Mouse (Mus musculus) erythroblast, embryonic 14.5 days (primary cell): ENCODE results near the gene Gpr61. TPM values are rescaled to one million over a fixed set of nuclear protein-coding genes. Genes with fewer than 3 reads are reported as not detected.

Experiments used
- H3K27me3 ChIP-seq: 2 replicates; pipeline ENCODE4 v1.6.1; 2012; ENCODE audit warnings: inconsistent platforms; ENCODE audit not compliant: control insufficient read depth
- H3K36me3 ChIP-seq: 2 replicates; pipeline ENCODE4 v1.6.1; 2012; ENCODE audit warnings: mild to moderate bottlenecking, inconsistent platforms; ENCODE audit not compliant: control insufficient read depth
- H3K4me1 ChIP-seq: 2 replicates; pipeline ENCODE4 v1.6.1; 2012; ENCODE audit warnings: inconsistent platforms; ENCODE audit not compliant: control insufficient read depth
- H3K4me3 ChIP-seq: replicated peaks from 2 replicates; pipeline ENCODE3; 2012; ENCODE audit warnings: moderate library complexity, mild to moderate bottlenecking, inconsistent platforms
- H3K9me3 ChIP-seq: 2 replicates; pipeline ENCODE4 v1.6.1; 2012; ENCODE audit warnings: low read length, inconsistent platforms, mixed read lengths; ENCODE audit not compliant: control insufficient read depth
- GATA1 ChIP-seq: IDR thresholded peaks from 2 replicates; pipeline ENCODE4 v1.6.1; 2012; ENCODE audit warnings: low read length, inconsistent platforms, mixed read lengths
- TAL1 ChIP-seq: IDR thresholded peaks from 3 replicates; pipeline ENCODE4 v1.6.1; 2012; ENCODE audit warnings: low read length, inconsistent platforms, mixed read lengths
- polyA plus RNA-seq: library from polyadenylated mRNA; stranded (reverse); fragments of >175 nt; gene quantifications from 2 replicates; pipeline ENCODE4 v1.2.3, GENCODE M21; 2012

Gene Gpr61
- polyA plus RNA-seq = not detected in 2 replicates

DNA sequence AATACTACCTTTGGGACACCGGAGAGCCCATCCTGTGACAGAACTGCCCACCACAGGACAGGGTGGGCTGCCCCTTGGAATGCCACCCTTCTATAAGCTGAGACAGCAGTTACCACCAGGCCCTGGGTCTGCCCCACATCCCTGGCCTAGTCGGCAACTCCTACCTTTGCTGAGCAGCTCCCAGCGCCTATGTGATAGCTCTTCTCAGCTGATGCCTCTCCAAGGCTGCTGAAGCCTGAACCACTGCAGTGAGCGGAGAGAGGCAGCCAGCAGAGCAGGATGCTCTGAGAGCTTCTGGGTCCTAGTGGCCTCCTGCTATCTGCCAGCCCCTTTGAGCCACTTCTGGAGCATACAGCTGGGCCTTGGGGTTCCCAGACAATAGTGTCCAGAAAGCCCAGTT lies at the start of gene Gpr61:
Gene Gpr61, minus strand, starts transcription at position 227 of the 400 bp plus-strand sequence.
- no peak for TF ChIP-seq TAL1
- TF ChIP-seq GATA1 = no peak
- H3K4me3 ChIP-seq = no peak within 1 kb of the TSS
- H3K4me1 ChIP-seq = no peaks in the 10 kb centered on the region
- H3K27me3 ChIP-seq = peaks cover under 1% of the 10 kb centered on the region; the same call in 1 of the 2 replicates
- peaks cover 1% of the 10 kb centered on the region for H3K9me3 ChIP-seq
- H3K36me3 ChIP-seq = no peaks in the 10 kb centered on the region

DNA sequence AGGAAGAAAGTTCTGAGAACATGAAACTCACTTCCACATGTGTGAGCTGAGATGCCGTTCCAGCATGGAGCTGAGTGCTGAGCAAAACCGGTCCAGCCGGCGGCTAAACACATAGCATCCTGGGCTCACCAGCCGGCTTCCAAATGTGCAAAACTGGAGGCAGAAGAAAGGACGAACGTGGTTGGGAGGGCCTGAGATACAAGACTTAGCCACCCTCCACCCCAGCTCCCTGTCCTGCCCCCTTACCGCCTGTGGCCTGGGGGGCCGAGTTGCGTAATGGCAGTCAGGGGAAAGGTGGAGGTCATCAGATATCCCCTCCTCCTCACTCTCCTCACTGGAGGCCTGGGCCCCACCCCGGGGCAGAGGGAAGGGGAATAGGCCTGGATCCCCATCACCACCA lies 49.8 kb upstream of the Gpr61 start:
- Histone ChIP-seq H3K36me3 (peaks cover 45% of the 10 kb centered on the region), H3K27me3 (no peaks in the 10 kb centered on the region), H3K4me1 (peaks cover 35% of the 10 kb centered on the region), H3K4me3 (no peak overlapping the region), H3K9me3 (no peaks in the 10 kb centered on the region)
- TF ChIP-seq GATA1 = no peak

DNA sequence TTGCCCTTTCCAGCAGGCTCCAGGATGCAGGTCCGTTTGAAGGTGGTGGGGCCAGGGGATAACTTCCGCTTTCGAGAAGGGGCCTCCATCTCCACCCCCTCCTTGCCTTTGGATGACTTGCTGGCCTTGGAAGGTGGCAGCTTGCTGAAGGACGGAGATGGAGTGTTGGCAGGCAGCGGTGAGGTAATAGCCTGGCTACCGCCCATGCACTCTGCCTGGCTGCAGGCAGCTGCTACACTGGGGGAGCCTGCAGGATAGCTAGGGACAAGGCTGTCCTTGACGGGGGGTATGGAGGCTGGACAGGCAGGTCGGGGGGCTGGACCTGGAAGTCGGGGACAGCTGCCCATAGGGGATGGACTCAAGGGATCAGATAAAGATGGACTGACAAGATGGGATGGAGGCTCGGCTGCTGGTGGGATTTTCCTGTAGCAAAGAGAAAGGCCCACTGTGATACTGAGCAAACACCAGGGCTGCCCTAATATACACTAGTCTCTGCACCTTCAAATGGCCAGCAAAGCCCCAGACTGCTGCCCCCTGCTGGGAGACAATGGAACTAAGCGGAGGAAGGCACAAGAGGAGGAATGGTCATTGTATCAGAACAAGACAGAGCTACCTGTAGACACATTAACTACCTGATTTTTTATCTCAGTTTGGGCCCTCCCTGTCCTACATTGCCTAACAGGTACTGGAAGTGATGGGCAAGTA lies 49.1 kb upstream of the Gpr61 start:
- H3K36me3 ChIP-seq = peaks cover 52% of the 10 kb centered on the region
- no peak overlapping the region for H3K4me3 ChIP-seq
- H3K4me1 ChIP-seq = peaks cover 35% of the 10 kb centered on the region
- no peaks in the 10 kb centered on the region for H3K27me3 ChIP-seq
- TF ChIP-seq GATA1 (no peak), TAL1 (no peak)
- no peaks in the 10 kb centered on the region for H3K9me3 ChIP-seq

DNA sequence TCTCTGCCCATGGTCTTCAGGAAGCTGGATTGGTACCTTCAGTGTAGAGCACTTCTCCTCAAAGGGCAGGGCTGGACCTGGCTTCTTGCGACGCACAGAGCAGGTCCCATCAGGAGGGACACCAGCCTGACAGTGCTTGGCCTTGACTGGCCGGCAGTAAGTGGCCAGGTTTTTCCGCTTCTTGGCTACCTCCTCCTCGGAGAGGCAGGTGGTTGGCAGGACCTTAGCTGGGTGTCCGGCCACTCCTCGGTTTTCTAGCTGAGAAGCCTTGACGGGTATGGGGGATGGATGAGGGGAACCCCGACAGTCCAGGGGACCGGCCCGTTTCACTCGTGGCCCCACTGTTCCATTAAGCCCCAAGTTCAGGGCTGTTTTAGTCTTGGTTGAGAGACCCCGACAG lies 48.5 kb upstream of the Gpr61 start:
- TF ChIP-seq GATA1 (no peak), TAL1 (no peak)
- Histone ChIP-seq H3K4me1 (peaks cover 32% of the 10 kb centered on the region), H3K36me3 (peaks cover 57% of the 10 kb centered on the region), H3K9me3 (no peaks in the 10 kb centered on the region), H3K4me3 (no peak overlapping the region), H3K27me3 (no peaks in the 10 kb centered on the region)

DNA sequence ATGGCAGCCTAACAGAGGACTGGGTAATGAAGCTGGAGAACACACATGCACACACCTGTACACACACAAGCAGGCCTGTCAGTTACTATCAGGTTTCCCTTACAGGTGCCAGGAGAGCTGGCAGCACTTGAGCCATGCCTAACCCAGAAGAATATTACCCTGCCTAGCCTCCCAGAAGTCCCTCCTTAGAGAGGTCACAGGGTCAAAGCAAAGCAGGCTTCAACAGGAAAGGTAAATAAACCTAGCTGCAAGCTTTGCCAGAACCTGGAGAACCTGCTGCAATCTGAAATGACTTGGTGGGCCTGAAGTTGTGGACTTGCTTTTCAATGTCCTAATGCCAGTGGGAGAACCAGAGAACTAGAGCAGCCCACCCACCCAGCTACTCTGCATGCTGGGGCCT lies 47.8 kb upstream of the Gpr61 start:
- Histone ChIP-seq H3K9me3 (no peaks in the 10 kb centered on the region), H3K27me3 (no peaks in the 10 kb centered on the region), H3K4me3 (no peak overlapping the region), H3K4me1 (peaks cover 32% of the 10 kb centered on the region), H3K36me3 (peaks cover 59% of the 10 kb centered on the region)
- no peak for TF ChIP-seq TAL1
- TF ChIP-seq GATA1 = no peak

DNA sequence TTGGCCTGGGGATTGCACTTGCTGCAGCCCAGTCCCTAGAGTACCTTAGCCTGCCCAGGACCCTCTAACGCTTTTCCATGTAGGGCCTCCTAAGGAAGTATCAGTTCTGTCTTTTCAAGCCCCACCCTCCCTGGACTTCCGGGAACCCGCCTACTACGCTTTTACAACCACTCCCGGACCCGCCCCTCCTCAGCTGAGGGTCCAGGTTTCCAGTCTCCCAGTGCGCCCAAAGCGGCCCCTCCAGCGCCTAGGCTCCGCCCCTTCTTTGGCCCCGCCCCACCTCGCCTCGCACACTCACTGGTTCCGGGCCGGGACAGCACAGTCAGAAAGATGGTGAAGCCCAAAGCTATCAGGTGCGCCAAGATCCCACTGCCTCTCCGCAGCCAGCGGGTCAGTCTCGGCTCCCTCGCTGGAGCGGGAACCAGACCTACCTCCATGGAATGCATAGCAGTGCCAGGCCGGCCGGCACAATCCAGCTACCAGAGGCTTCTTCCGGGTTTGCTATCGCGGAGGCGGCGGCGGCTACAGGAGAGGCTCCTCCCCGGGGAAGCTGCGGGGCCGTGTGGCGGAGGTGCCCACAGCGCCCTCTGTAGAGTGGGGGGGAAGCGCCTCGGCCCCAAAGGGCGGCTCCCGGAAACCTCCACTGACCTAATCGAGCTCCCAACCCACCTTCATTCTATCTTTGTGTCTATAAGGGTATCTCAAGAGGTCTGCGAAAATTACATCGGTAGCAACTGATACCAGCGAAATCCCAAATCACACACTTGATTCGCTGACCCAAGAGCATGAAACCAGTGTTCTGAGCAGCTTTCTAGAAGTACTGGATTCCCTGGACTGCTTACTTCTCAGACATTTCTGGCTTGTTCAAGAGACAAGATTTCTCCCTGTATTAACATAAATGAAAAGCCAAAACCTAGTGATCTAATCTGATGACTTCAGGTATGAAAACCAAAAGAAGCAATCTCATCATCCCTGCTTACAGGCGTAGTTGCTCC lies 45.9 kb upstream of the Gpr61 start, which contains the start of gene Cyb561d1:
Gene Cyb561d1, minus strand, starts transcription at position 884 of the 995 bp plus-strand sequence.
- Histone ChIP-seq H3K36me3 (peaks cover 47% of the 10 kb centered on the region), H3K4me3 (peak within 1 kb of the TSS; percentile 73), H3K9me3 (no peaks in the 10 kb centered on the region), H3K4me1 (peaks cover 47% of the 10 kb centered on the region), H3K27me3 (no peaks in the 10 kb centered on the region)
- TF ChIP-seq GATA1 (no peak), TAL1 (no peak)

DNA sequence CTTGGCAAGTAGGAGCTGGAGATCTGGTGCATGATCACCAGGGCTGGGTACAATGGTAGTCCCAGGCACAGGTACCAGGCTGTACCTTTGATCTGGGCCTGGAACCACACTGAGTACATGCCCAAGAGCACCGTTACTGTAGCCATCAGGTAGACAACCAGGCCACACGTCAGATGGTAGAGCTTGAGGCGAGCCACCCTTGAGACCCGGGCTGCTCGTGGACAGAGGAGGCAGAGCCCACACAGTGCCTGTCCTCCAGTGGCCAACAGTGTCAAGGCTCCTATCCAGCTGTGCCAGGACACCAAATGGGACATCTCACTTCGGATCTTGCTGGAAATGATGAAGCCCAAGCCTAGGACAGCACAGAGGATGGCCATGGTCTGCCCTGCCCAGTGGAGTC lies 44.5 kb upstream of the Gpr61 start:
- TF ChIP-seq TAL1 (no peak), GATA1 (no peak)
- Histone ChIP-seq H3K27me3 (no peaks in the 10 kb centered on the region), H3K4me1 (peaks cover 51% of the 10 kb centered on the region), H3K36me3 (peaks cover 35% of the 10 kb centered on the region), H3K9me3 (no peaks in the 10 kb centered on the region), H3K4me3 (peak overlapping the region; percentile 73)

DNA sequence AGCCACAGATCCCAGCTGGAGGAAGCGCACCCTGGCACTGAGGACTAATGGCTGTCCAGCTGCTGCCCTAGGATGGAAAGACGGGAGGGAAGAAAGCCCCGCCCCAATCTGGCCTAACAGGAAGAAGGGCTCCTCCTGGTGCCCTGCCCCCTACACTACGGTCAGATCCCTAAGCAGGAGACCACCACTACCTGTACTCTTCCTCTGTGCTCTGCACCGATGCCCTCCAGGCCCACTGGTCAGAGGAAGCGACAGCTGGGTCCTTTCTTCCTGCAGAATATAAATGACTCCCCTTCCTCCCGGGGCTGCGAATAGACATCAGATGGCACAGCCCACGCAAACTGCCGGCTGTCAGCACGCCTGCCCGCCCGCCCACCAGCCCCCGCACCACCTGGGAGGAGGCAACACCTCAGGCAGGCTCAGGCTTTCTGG lies 42.4 kb upstream of the Gpr61 start:
- H3K4me1 ChIP-seq = peaks cover 48% of the 10 kb centered on the region

More for the DNA sequence above, 42.4 kb upstream of the Gpr61 start:
- no peaks in the 10 kb centered on the region for H3K9me3 ChIP-seq
- H3K4me3 ChIP-seq = no peak overlapping the region
- no peaks in the 10 kb centered on the region for H3K27me3 ChIP-seq
- no peak for TF ChIP-seq TAL1
- no peak for TF ChIP-seq GATA1
- peaks cover 19% of the 10 kb centered on the region for H3K36me3 ChIP-seq
